Mouse (Mus musculus) kidney, adult 2 months (tissue): Measurements from ENCODE around the gene Pdcd1.
"Not testable (repeated sequence)": the region's sequence is repeated elsewhere in the genome, so short reads cannot be mapped to it uniquely, and the experiment has no call there.

Experiments used
- CTCF ChIP-seq: fragments of 200-500 bp; conservative IDR thresholded peaks from 2 replicates; pipeline ENCODE4 v1.5.1; 2011; ENCODE audit warnings: low read depth, mild to moderate bottlenecking, control low read depth, low read length, moderate library complexity, mixed read lengths; ENCODE audit not compliant: insufficient read depth, insufficient read length
- POLR2A ChIP-seq: fragments of 200-500 bp; IDR thresholded peaks from one replicate; pipeline ENCODE4 v1.6.1; 2011; ENCODE audit warnings: low read depth, low read length, control low read depth

GRCm38 (mm10) chr1:94008826-94009225 lies 43.5 kb downstream of the Pdcd1 start:
- not testable (repeated sequence) for TF ChIP-seq POLR2A, CTCF
